Mouse (Mus musculus): ENCODE data around the gene Vwa8. TPM values are rescaled to one million over a fixed set of nuclear protein-coding genes. Genes with fewer than 3 reads are reported as not detected.

Vwa8 gene
- polyA plus RNA-seq, 1 experiment from 2014 or later: 14.5 TPM

DNA sequence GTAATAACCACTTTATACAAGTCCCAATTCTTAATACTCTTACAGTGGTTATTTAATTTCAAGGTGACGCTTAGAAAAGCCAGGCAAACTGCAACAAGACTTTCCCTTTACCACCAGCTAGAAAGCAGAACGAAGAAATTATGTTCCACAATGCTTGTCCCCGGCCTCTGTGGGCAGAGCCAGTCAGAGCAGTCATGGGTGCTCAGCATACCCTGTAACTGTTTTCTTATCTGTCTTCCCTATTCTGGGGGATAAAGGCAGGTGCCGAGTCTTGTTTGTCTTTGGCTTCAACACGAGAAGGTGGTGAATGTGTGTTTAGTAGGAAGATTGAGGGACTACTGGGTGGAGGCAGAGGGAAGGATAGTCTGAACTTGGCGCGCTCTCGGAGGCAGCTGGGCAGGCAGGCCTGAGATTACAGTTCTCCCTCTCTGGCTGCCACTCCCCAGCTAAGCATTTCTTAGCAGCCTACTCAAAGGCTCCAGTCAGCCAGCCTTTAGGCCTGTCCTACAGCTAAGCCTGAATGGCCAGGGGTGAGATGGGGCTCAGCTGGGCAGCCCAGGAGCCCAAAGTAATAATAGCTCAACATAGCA is 365.9 kb downstream of the Vwa8 start:
- no peak for ATAC-seq (replicated peaks; ENCODE audit: insufficient number of reproducible peaks, low FRiP score, low TSS enrichment)
- 54% methylated on average over 8 of the region's 8 CpGs for WGBS (ENCODE audit: insufficient replicate concordance)
- Histone ChIP-seq H3K9ac (ENCODE audit: low read depth, low read length) (no peak overlapping the region), H3K27ac (ENCODE audit: low read depth, low read length) (no peak overlapping the region), H3K27me3 (ENCODE audit: control insufficient read depth, insufficient read depth, low read length) (no peaks in the 10 kb centered on the region), H3K36me3 (ENCODE audit: control insufficient read depth, insufficient read depth, low read length) (no peaks in the 10 kb centered on the region), H3K4me2 (no peak overlapping the region), H3K4me1 (ENCODE audit: control insufficient read depth, insufficient read depth, low read length) (no peaks in the 10 kb centered on the region; the same call in none of the 2 replicates), H3K4me3 (ENCODE audit: low read depth, low read length) (no peak overlapping the region), H3K9me3 (replicated peaks; ENCODE audit: control insufficient read depth, low read length) (no peaks in the 10 kb centered on the region)

DNA sequence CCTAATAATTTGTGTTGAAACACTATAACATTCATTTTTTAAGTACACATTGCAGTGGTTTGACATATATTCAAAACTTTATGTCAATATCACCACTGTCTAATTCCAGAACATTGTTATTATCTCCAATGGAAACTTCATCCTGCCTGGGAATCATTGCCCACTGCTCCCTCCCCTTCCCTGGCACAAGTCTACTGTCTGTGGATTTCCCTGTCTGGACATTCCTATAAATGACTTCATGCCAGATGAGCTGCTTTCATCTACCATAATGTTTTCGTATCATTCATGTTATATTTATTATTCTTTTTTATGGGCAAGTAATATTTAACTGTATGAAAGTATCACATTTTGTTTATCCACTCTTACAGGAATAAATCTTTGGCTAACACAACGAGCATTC is 367.5 kb downstream of the Vwa8 start:
- Histone ChIP-seq H3K27me3 (ENCODE audit: control insufficient read depth, insufficient read depth, low read length) (no peaks in the 10 kb centered on the region), H3K9ac (ENCODE audit: low read depth, low read length) (no peak overlapping the region), H3K27ac (ENCODE audit: low read depth, low read length) (no peak overlapping the region), H3K4me1 (ENCODE audit: control insufficient read depth, insufficient read depth, low read length) (no peaks in the 10 kb centered on the region; the same call in none of the 2 replicates), H3K4me3 (ENCODE audit: low read depth, low read length) (no peak overlapping the region), H3K4me2 (no peak overlapping the region), H3K36me3 (ENCODE audit: control insufficient read depth, insufficient read depth, low read length) (no peaks in the 10 kb centered on the region), H3K9me3 (replicated peaks; ENCODE audit: control insufficient read depth, low read length) (no peaks in the 10 kb centered on the region)
- 73% methylated on average over 2 of the region's 2 CpGs for WGBS (ENCODE audit: insufficient replicate concordance)
- no peak for ATAC-seq (replicated peaks; ENCODE audit: insufficient number of reproducible peaks, low FRiP score, low TSS enrichment)

GRCm38 (mm10) chr14:79223431-79224036 is 374.7 kb downstream of the Vwa8 start:
- no peak overlapping the region for H3K4me2 ChIP-seq
- peaks cover 13% of the 10 kb centered on the region for H3K4me1 ChIP-seq (ENCODE audit: control insufficient read depth, insufficient read depth, low read length)
- no peak for ATAC-seq (replicated peaks; ENCODE audit: insufficient number of reproducible peaks, low FRiP score, low TSS enrichment)
- H3K27ac ChIP-seq (ENCODE audit: low read depth, low read length): no peak overlapping the region
- peaks cover 12% of the 10 kb centered on the region; the same call in 1 of the 2 replicates for H3K27me3 ChIP-seq (ENCODE audit: control insufficient read depth, insufficient read depth, low read length)
- no peak overlapping the region for H3K9ac ChIP-seq (ENCODE audit: low read depth, low read length)
- WGBS (ENCODE audit: insufficient replicate concordance): 83% methylated on average over 12 of the region's 12 CpGs
- H3K9me3 ChIP-seq (replicated peaks; ENCODE audit: control insufficient read depth, low read length): no peaks in the 10 kb centered on the region
- H3K4me3 ChIP-seq (ENCODE audit: low read depth, low read length): no peak overlapping the region
- H3K36me3 ChIP-seq (ENCODE audit: control insufficient read depth, insufficient read depth, low read length): no peaks in the 10 kb centered on the region

DNA sequence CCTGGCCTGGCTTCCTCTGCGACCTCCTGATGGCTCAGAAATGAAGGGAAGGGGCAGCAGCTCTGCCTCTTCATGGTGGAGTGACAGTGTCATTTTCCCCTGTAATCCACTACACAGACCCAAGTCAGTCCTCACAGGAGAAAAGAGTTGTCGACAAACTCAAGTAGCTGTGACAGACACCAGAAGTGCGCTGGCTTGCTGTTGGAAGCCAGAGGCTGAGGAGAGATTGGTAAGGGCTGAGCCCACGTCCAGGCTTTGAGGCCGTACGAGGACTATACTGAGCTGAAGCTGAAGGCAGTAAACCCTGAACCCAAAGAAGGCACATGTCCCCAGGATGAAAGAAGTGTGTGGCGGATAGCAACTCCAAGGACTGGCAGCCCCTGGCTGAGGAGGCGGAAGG is 376.6 kb downstream of the Vwa8 start:
- Histone ChIP-seq H3K36me3 (ENCODE audit: control insufficient read depth, insufficient read depth, low read length) (no peaks in the 10 kb centered on the region), H3K9me3 (replicated peaks; ENCODE audit: control insufficient read depth, low read length) (no peaks in the 10 kb centered on the region), H3K27ac (ENCODE audit: low read depth, low read length) (no peak overlapping the region), H3K9ac (ENCODE audit: low read depth, low read length) (no peak overlapping the region), H3K4me3 (ENCODE audit: low read depth, low read length) (no peak overlapping the region), H3K4me2 (peak overlapping the region; percentile 9; the same call in 1 of the 2 replicates), H3K4me1 (ENCODE audit: control insufficient read depth, insufficient read depth, low read length) (peaks cover 13% of the 10 kb centered on the region), H3K27me3 (ENCODE audit: control insufficient read depth, insufficient read depth, low read length) (peaks cover 16% of the 10 kb centered on the region; the same call in 1 of the 2 replicates)
- 31% methylated on average over 8 of the region's 8 CpGs for WGBS (ENCODE audit: insufficient replicate concordance)
- ATAC-seq (replicated peaks; ENCODE audit: insufficient number of reproducible peaks, low FRiP score, low TSS enrichment): peak; percentile 63

DNA sequence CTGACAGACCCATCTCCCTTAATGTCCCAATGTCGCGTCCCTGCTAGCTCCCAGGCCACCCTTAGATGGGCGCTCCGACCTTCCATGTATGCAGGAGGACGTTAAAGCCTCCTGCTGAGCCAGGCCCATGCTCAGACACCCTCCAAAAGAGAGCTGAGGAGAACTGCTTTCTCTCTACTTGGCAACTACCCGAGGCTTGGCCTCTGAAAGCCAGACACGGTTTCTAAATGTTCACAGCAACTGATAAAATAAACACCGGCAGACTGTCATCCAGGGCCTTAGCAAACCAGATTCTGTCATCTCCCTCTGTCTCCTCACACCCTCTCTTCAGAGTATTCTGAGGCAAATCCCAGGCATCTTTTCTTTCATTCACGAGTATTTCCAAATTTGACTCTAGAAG is 377.2 kb downstream of the Vwa8 start:
- Histone ChIP-seq H3K4me1 (ENCODE audit: control insufficient read depth, insufficient read depth, low read length) (peaks cover 13% of the 10 kb centered on the region), H3K27me3 (ENCODE audit: control insufficient read depth, insufficient read depth, low read length) (peaks cover 16% of the 10 kb centered on the region; the same call in 1 of the 2 replicates), H3K27ac (ENCODE audit: low read depth, low read length) (no peak overlapping the region), H3K4me3 (ENCODE audit: low read depth, low read length) (no peak overlapping the region), H3K36me3 (ENCODE audit: control insufficient read depth, insufficient read depth, low read length) (no peaks in the 10 kb centered on the region), H3K9me3 (replicated peaks; ENCODE audit: control insufficient read depth, low read length) (no peaks in the 10 kb centered on the region), H3K4me2 (peak overlapping the region; percentile 9; the same call in 1 of the 2 replicates), H3K9ac (ENCODE audit: low read depth, low read length) (no peak overlapping the region; the same call in 1 of the 2 replicates)
- ATAC-seq (replicated peaks; ENCODE audit: insufficient number of reproducible peaks, low FRiP score, low TSS enrichment): no peak
- WGBS (ENCODE audit: insufficient replicate concordance): 39% methylated on average over 9 of the region's 9 CpGs

DNA sequence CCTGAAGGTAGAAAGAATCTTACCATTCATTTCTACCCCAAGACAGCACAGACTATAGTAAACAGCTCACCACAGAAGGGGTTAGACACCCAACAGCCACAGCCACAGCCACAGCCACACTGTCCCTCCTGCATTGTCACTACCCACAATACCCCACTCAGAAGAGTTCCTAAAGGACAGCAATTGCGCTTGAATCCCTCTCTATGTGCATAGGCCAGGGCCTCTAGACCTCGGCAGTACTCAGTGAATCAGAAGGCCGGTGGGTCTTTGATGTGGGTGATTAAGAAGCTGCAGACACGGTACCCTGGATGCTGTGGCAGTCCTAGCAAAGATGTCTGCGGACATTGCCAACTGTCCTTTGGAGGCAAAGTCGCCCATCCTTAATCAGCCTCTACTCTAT is 377.9 kb downstream of the Vwa8 start:
- Histone ChIP-seq H3K9me3 (replicated peaks; ENCODE audit: control insufficient read depth, low read length) (no peaks in the 10 kb centered on the region), H3K4me1 (ENCODE audit: control insufficient read depth, insufficient read depth, low read length) (peaks cover 13% of the 10 kb centered on the region), H3K27me3 (ENCODE audit: control insufficient read depth, insufficient read depth, low read length) (peaks cover 16% of the 10 kb centered on the region; the same call in 1 of the 2 replicates), H3K4me3 (ENCODE audit: low read depth, low read length) (no peak overlapping the region), H3K36me3 (ENCODE audit: control insufficient read depth, insufficient read depth, low read length) (no peaks in the 10 kb centered on the region), H3K4me2 (no peak overlapping the region), H3K9ac (ENCODE audit: low read depth, low read length) (no peak overlapping the region), H3K27ac (ENCODE audit: low read depth, low read length) (no peak overlapping the region)
- WGBS (ENCODE audit: insufficient replicate concordance): 80% methylated on average over 6 of the region's 6 CpGs
- no peak for ATAC-seq (replicated peaks; ENCODE audit: insufficient number of reproducible peaks, low FRiP score, low TSS enrichment)

- 49% methylated on average over 4 of the region's 4 CpGs for WGBS (ENCODE audit: insufficient replicate concordance)
- peaks cover 13% of the 10 kb centered on the region for H3K4me1 ChIP-seq (ENCODE audit: control insufficient read depth, insufficient read depth, low read length)
These were observed 379.1 kb downstream of the Vwa8 start for GRCm38 (mm10) chr14:79227955-79228354.

DNA sequence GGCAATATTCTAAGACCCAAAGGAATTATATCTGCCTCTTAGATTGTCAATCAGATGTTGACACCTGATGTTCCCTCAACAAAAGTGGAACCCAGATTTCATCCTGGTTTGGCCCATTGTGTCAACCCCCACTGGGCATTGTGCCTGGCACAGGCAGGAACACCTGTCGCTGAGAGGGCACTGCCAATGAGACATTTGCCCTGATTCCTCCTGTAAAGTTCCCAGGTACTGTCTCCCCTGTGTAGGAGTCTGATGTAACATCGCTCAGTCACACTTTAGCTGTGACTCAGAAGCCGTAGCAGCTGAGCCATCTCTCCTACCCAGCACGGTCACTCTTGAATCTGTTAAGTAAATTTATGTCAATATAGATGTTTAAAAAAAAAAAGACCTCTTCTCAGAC is 382.8 kb downstream of the Vwa8 start:
- 81% methylated on average over 4 of the region's 4 CpGs for WGBS (ENCODE audit: insufficient replicate concordance)
- Histone ChIP-seq H3K27ac (ENCODE audit: low read depth, low read length) (no peak overlapping the region), H3K4me3 (ENCODE audit: low read depth, low read length) (no peak overlapping the region), H3K9me3 (replicated peaks; ENCODE audit: control insufficient read depth, low read length) (no peaks in the 10 kb centered on the region), H3K9ac (ENCODE audit: low read depth, low read length) (no peak overlapping the region), H3K27me3 (ENCODE audit: control insufficient read depth, insufficient read depth, low read length) (peaks cover 15% of the 10 kb centered on the region), H3K4me2 (no peak overlapping the region), H3K4me1 (ENCODE audit: control insufficient read depth, insufficient read depth, low read length) (no peaks in the 10 kb centered on the region; the same call in 1 of the 2 replicates), H3K36me3 (ENCODE audit: control insufficient read depth, insufficient read depth, low read length) (no peaks in the 10 kb centered on the region)
- ATAC-seq (replicated peaks; ENCODE audit: insufficient number of reproducible peaks, low FRiP score, low TSS enrichment): no peak

More at GRCm38 (mm10) chr14:79227955-79228354, 379.1 kb downstream of the Vwa8 start:
- Histone ChIP-seq H3K4me2 (no peak overlapping the region), H3K9me3 (replicated peaks; ENCODE audit: control insufficient read depth, low read length) (no peaks in the 10 kb centered on the region), H3K27ac (ENCODE audit: low read depth, low read length) (no peak overlapping the region), H3K9ac (ENCODE audit: low read depth, low read length) (no peak overlapping the region), H3K36me3 (ENCODE audit: control insufficient read depth, insufficient read depth, low read length) (no peaks in the 10 kb centered on the region), H3K27me3 (ENCODE audit: control insufficient read depth, insufficient read depth, low read length) (peaks cover 20% of the 10 kb centered on the region), H3K4me3 (ENCODE audit: low read depth, low read length) (no peak overlapping the region)
- no peak for ATAC-seq (replicated peaks; ENCODE audit: insufficient number of reproducible peaks, low FRiP score, low TSS enrichment)

- Histone ChIP-seq H3K4me2 (no peak overlapping the region), H3K27me3 (ENCODE audit: control insufficient read depth, insufficient read depth, low read length) (peaks cover 9% of the 10 kb centered on the region), H3K9ac (ENCODE audit: low read depth, low read length) (no peak overlapping the region), H3K9me3 (replicated peaks; ENCODE audit: control insufficient read depth, low read length) (no peaks in the 10 kb centered on the region), H3K36me3 (ENCODE audit: control insufficient read depth, insufficient read depth, low read length) (no peaks in the 10 kb centered on the region), H3K4me1 (ENCODE audit: control insufficient read depth, insufficient read depth, low read length) (0 out of 2 replicates have a peak, but pooled peaks cover under 1% of the 10 kb centered on the region), H3K27ac (ENCODE audit: low read depth, low read length) (no peak overlapping the region), H3K4me3 (ENCODE audit: low read depth, low read length) (no peak overlapping the region)
- no peak for ATAC-seq (replicated peaks; ENCODE audit: insufficient number of reproducible peaks, low FRiP score, low TSS enrichment)
- 79% methylated on average over 5 of the region's 5 CpGs for WGBS (ENCODE audit: insufficient replicate concordance)
These were observed 384.8 kb downstream of the Vwa8 start for GRCm38 (mm10) chr14:79233697-79234096.
